Mouse (Mus musculus) liver, embryonic 11.5 days (tissue): Measurements from ENCODE around the gene Slc12a7. TPM values are rescaled to one million over a fixed set of nuclear protein-coding genes. Genes with fewer than 3 reads are reported as not detected.

ENCODE experiments used
- ATAC-seq: fragments of 200-750 bp; cut with Nextera tagmentation; replicated peaks from 2 replicates; pipeline ENCODE4 v1.8.0; 2017; ENCODE audit warnings: moderate number of reproducible peaks, mild to moderate bottlenecking, moderate TSS enrichment, moderate library complexity; ENCODE audit not compliant: low FRiP score
- DNase-seq: peaks from one replicate; pipeline ENCODE4 v3.0.0-alpha.2; 2017; ENCODE audit warnings: low spot score
- H3K27ac ChIP-seq: fragments of 300-500 bp; sonication (generic); 2 replicates; pipeline ENCODE4 v1.5.1; 2014; ENCODE audit warnings: mild to moderate bottlenecking, low read depth, low read length, control low read depth
- H3K27me3 ChIP-seq: fragments of 300-500 bp; sonication (generic); replicated peaks from 2 replicates; pipeline ENCODE4 v1.6.1; 2014; ENCODE audit warnings: low read length, mixed read lengths; ENCODE audit not compliant: control insufficient read depth, insufficient read depth
- H3K36me3 ChIP-seq: fragments of 300-500 bp; sonication (generic); 2 replicates; pipeline ENCODE4 v1.6.1; 2014; ENCODE audit warnings: mild to moderate bottlenecking, low read length, moderate library complexity, mixed read lengths; ENCODE audit not compliant: control insufficient read depth, insufficient read depth
- H3K4me1 ChIP-seq: fragments of 300-500 bp; sonication (generic); replicated peaks from 2 replicates; pipeline ENCODE4 v1.6.1; 2014; ENCODE audit warnings: low read length, mixed read lengths; ENCODE audit not compliant: control insufficient read depth, insufficient read depth
- H3K4me2 ChIP-seq: fragments of 300-500 bp; sonication (generic); 2 replicates; pipeline ENCODE4 v1.6.1; 2014; ENCODE audit warnings: mild to moderate bottlenecking, control low read depth, moderate library complexity
- H3K4me3 ChIP-seq: fragments of 300-500 bp; sonication (generic); 2 replicates; pipeline ENCODE4 v1.5.1; 2014; ENCODE audit warnings: low read depth, low read length, control low read depth
- H3K9ac ChIP-seq: fragments of 300-500 bp; sonication (generic); 2 replicates; pipeline ENCODE4 v1.6.1; 2014; ENCODE audit warnings: low read depth, low read length, control low read depth
- H3K9me3 ChIP-seq: fragments of 300-500 bp; sonication (generic); 2 replicates; pipeline ENCODE4 v1.6.1; 2016; ENCODE audit warnings: low read length, inconsistent platforms, mixed read lengths; ENCODE audit not compliant: control insufficient read depth
- WGBS: fragments of 180-500 bp; shearing (Covaris S2); extraction: QIAGEN DNeasy Blood & Tissue Kit; methylation state at CpG from one replicate; pipeline ENCODE4 v1.1.7; 2014; 5-methylcytosine and 5-hydroxymethylcytosine counted together
- polyA plus RNA-seq: library from polyadenylated mRNA; unstranded; fragments of >200 nt; fragmentation: Nextera tagmentation; extraction: Ambion mirVana; gene quantifications from 2 replicates; pipeline ENCODE4 v1.2.1, GENCODE M21; 2014

The Slc12a7 gene
- polyA plus RNA-seq, 1 experiment from 2014 or later = 20.4 TPM

- H3K9me3 ChIP-seq = no peaks in the 10 kb centered on the region
- DNase-seq = no peak
- H3K4me3 ChIP-seq = no peak overlapping the region
- WGBS = 79% methylated on average over 5 of the region's 5 CpGs
- H3K4me2 ChIP-seq = no peak overlapping the region
- H3K4me1 ChIP-seq = no peaks in the 10 kb centered on the region
- H3K36me3 ChIP-seq = peaks cover 23% of the 10 kb centered on the region
- no peaks in the 10 kb centered on the region for H3K27me3 ChIP-seq
- no peak for ATAC-seq
- no peak overlapping the region for H3K9ac ChIP-seq
- no peak overlapping the region for H3K27ac ChIP-seq
Observed at GRCm38 (mm10) chr13:73799110-73799509, 66.2 kb downstream of the Slc12a7 start.

DNA sequence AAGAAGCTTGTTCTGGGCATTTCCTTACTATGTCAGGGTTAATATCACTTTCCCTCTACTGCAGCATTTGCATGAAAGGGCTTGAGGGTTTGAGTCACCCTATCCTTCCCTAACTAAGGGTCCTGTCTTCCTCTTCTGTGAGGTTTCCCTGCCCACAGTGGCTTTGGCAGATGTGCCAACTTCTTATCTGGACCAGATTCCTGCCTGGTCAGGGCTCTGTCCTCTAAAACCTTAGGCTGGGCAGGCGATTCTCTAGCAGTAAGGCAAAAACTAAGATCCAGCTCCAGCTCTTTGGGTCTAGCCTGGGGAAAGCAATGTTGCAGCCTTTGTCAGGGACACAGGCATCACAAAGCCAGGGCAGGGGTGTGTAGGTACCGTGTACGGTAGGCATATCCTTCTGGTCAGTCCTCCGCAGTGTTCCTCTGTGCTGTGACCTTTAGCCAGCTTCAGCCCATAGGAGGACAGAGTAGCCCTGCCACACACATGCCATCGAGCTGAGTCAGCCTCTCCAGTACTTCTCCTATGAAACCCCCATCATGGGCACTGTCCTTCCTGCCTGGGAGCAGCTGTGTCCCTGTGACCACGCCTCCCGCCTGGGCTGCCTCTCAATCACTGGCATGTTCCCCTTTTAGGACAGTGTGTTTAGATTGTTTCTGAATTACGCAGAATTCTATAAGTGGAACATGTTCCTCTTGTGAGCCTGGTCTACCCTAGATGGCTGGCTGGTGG lies 70.7 kb downstream of the Slc12a7 start:
- no peaks in the 10 kb centered on the region for H3K27me3 ChIP-seq
- no peak for DNase-seq
- no peak overlapping the region for H3K27ac ChIP-seq
- no peaks in the 10 kb centered on the region for H3K4me1 ChIP-seq
- WGBS = 67% methylated on average over 8 of the region's 8 CpGs
- H3K4me3 ChIP-seq = no peak overlapping the region
- no peak; the same call in 1 of the 2 replicates for ATAC-seq
- H3K9me3 ChIP-seq = no peaks in the 10 kb centered on the region
- H3K9ac ChIP-seq = no peak overlapping the region
- H3K36me3 ChIP-seq = peaks cover 23% of the 10 kb centered on the region
- H3K4me2 ChIP-seq = no peak overlapping the region

- Histone ChIP-seq H3K9me3 (no peaks in the 10 kb centered on the region), H3K9ac (no peak overlapping the region), H3K27me3 (no peaks in the 10 kb centered on the region), H3K27ac (no peak overlapping the region), H3K4me2 (no peak overlapping the region), H3K4me3 (no peak overlapping the region), H3K36me3 (peaks cover 25% of the 10 kb centered on the region), H3K4me1 (no peaks in the 10 kb centered on the region)
- DNase-seq (no peak), ATAC-seq (no peak)
- 90% methylated on average over 5 of the region's 5 CpGs for WGBS
Observed at GRCm38 (mm10) chr13:73804914-73805313, 72.0 kb downstream of the Slc12a7 start.

DNA sequence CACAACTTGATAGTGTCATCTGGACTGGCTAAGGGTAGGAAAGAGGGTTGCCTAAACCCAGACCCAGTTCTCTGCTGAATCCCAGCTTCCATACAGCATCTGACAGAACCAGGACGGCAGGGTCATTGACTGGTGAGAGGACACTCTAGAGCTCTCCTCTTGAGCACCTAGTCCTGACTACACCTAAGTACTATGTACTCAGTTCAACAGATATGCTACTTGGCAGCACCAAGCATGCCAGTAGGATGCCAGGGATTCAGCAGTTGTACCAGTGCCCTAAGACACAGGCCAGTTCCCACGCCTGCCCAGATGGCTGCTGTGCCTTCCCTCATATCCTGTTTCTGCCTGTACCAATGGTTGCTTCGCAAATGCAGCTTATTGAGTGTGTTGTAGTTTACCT lies 80.0 kb downstream of the Slc12a7 start:
- no peaks in the 10 kb centered on the region for H3K9me3 ChIP-seq
- no peak for DNase-seq
- no peak overlapping the region for H3K4me3 ChIP-seq
- H3K4me1 ChIP-seq = no peaks in the 10 kb centered on the region
- 85% methylated on average over 3 of the region's 3 CpGs for WGBS
- H3K27ac ChIP-seq = no peak overlapping the region
- H3K36me3 ChIP-seq = peaks cover 25% of the 10 kb centered on the region; the same call in 1 of the 2 replicates
- no peak overlapping the region for H3K4me2 ChIP-seq
- no peaks in the 10 kb centered on the region for H3K27me3 ChIP-seq
- no peak overlapping the region for H3K9ac ChIP-seq
- no peak for ATAC-seq

DNA sequence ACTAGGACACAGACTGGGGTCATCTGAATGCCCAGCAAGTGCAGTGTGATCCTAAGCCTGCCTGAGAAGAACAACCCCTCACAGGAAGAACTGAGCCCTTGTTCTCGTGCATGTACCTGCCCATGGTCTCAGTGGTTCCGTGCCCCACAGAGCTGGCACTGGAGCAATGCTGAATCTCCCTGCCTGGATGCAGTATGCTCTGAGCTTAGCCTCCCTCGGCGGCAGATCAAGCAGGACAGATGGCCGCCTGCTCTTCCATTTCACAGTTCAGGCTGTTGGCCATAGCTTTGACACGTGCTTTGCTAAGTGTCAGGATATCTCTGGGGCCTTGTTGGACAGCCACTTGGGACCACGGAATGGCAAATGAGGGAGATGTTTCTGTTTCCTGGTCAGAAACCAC lies 81.3 kb downstream of the Slc12a7 start:
- Histone ChIP-seq H3K36me3 (peaks cover 16% of the 10 kb centered on the region; the same call in 1 of the 2 replicates), H3K4me2 (no peak overlapping the region), H3K27ac (no peak overlapping the region), H3K4me3 (no peak overlapping the region), H3K9me3 (no peaks in the 10 kb centered on the region), H3K9ac (no peak overlapping the region), H3K4me1 (no peaks in the 10 kb centered on the region), H3K27me3 (no peaks in the 10 kb centered on the region)
- ATAC-seq = no peak
- WGBS = 89% methylated on average over 7 of the region's 7 CpGs
- no peak for DNase-seq

DNA sequence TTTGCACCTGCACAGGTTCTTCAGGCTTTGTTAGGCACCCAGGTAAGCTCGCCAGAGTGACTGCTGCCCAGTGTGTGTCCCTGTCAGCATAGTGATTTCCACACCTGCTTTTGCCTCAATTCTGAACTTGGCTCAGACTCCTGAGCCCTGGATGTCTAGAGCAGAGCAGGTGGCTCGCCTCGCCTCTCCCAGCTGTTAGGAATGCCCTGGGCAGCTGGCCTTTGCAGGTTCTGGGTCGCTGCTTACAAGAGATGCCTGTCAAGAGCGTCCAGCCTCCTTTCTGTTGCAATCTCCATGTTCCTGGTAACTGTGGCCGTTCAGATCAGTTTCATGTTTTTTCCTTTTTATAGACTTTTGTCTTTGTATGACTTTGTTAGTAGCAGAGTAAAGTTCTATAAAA lies 83.4 kb downstream of the Slc12a7 start:
- Histone ChIP-seq H3K27ac (no peak overlapping the region), H3K9me3 (no peaks in the 10 kb centered on the region), H3K27me3 (no peaks in the 10 kb centered on the region), H3K9ac (no peak overlapping the region), H3K4me3 (no peak overlapping the region), H3K36me3 (peaks cover 8% of the 10 kb centered on the region; the same call in 1 of the 2 replicates), H3K4me2 (no peak overlapping the region), H3K4me1 (no peaks in the 10 kb centered on the region)
- DNase-seq (no peak), ATAC-seq (no peak)
- 81% methylated on average over 6 of the region's 6 CpGs for WGBS

DNA sequence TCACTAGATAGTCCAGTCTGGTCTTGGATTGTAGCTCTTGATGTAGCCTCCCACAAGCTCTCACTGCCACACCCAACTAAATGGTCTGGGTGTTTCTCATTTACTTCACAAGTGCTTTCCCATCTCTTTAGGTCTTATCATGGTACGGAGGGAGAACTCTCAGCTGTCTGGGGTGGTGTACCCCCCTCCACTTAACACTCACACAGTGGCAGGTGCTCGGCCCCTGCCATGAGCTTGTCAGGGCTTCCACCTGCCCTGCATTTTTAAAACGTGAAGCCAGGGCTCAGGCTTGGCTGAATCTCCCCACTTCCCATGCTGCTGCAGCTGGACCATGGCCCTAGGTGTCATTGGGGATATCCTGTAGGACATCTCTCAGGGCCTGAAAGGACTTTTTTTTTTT lies 86.0 kb downstream of the Slc12a7 start:
- ATAC-seq (no peak), DNase-seq (no peak)
- Histone ChIP-seq H3K9ac (no peak overlapping the region), H3K27ac (no peak overlapping the region), H3K27me3 (no peaks in the 10 kb centered on the region), H3K4me1 (no peaks in the 10 kb centered on the region), H3K9me3 (no peaks in the 10 kb centered on the region), H3K4me2 (no peak overlapping the region), H3K36me3 (peaks cover 6% of the 10 kb centered on the region; the same call in 1 of the 2 replicates), H3K4me3 (no peak overlapping the region)
- WGBS = 74% methylated on average over 3 of the region's 3 CpGs

- no peak overlapping the region for H3K4me2 ChIP-seq
- H3K4me3 ChIP-seq = no peak overlapping the region
- H3K9me3 ChIP-seq = no peaks in the 10 kb centered on the region
- ATAC-seq (no peak), DNase-seq (no peak)
- H3K27ac ChIP-seq = no peak overlapping the region
- no peaks in the 10 kb centered on the region for H3K4me1 ChIP-seq
- H3K9ac ChIP-seq = no peak overlapping the region
- H3K27me3 ChIP-seq = no peaks in the 10 kb centered on the region
- no peaks in the 10 kb centered on the region for H3K36me3 ChIP-seq
- 78% methylated on average over 7 of the region's 7 CpGs for WGBS
Observed at GRCm38 (mm10) chr13:73821251-73821650, 88.4 kb downstream of the Slc12a7 start.

GRCm38 (mm10) chr13:73822187-73822800 lies 89.4 kb downstream of the Slc12a7 start:
- H3K4me3 ChIP-seq = no peak overlapping the region
- ATAC-seq = no peak; the same call in 1 of the 2 replicates
- no peak for DNase-seq
- H3K4me1 ChIP-seq = no peaks in the 10 kb centered on the region
- H3K4me2 ChIP-seq = no peak overlapping the region
- H3K27ac ChIP-seq = no peak overlapping the region
- no peaks in the 10 kb centered on the region for H3K9me3 ChIP-seq
- H3K9ac ChIP-seq = no peak overlapping the region
- no peaks in the 10 kb centered on the region for H3K27me3 ChIP-seq
- no peaks in the 10 kb centered on the region for H3K36me3 ChIP-seq
- WGBS = 49% methylated on average over 4 of the region's 4 CpGs
